Mouse (Mus musculus) left cerebral cortex, adult 18-20 months (tissue): ENCODE measurements around the gene Stk11ip. TPM values are rescaled to one million over a fixed set of nuclear protein-coding genes. Genes with fewer than 3 reads are reported as not detected.

Experiments used
- DNase-seq, 2 experiments: peaks; one replicate each; pipeline ENCODE4 v3.0.0; 2021 to 2022; ENCODE audit warnings: low spot score in 2 of 2, mixed read lengths in 1 of 2
- total RNA-seq, 2 experiments: library from RNA; stranded (reverse); gene quantifications; 2 replicates each; pipeline ENCODE4 v1.2.3; 2021

Stk11ip gene
- total RNA-seq, 2 experiments from 2014 or later, result 30.9 to 34.9 TPM

DNA sequence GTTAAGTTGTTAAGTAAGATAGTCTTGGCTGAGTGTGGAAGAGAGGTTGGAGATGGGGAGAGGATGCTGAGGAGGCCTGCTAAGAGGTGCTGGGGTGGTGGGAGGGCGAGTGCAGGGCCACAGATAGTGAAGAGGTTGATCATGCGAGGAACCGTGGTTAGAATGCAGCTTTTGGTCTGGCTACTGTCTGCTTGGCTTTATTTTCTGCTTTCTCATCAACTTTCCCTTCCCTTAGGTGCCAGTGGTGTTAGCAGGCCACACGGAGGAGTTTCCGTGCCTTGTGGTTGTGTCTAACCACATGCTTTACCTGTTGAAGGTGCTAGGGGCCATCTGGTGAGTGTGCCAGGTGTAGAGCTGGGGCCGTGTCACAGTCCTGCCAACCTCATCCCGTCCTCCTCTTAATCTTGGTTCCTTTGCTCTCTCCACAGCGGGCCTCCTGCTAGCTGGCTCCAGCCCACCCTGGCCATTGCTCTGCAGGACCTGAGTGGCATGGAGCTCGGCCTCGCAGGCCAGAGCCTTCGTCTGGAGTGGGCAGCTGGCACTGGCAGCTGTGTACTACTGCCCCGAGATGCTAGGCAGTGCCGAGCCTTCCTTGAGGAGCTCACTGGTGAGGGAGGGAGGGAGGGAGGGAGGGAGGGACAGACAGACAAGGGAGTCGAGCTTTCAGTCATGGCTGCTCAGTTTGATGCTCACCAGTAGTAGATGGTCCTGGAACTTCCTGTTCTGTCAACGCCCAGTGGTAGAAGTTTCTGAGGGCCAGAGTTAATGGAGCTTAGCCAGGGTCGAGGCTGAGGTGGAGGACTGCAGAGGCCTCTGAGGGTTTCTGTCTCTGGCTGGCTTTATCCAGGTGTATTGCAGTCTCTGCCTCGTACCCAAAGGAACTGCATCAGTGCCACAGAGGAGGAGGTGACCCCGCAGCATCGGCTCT is 12.3 kb downstream of the Stk11ip start:
- no peak for DNase-seq

DNA sequence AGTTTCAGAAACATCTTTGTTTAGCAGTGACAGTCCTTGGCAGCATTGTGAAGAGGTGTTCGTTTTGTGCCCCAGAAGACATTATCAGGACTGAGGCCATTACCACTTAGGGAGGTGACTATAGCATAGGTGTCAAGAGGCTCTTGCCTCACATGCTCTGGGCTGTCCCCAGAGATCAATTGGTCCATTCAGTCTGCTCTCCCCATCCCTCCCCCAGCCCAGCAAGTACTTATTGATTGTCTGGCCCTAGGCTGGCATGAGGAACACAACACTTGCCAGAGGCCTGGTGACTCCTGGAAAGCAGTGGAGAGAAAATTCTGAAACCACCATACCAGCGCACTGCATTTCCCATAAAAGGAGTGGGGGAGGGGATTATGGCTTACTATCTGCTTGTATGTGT is 16.3 kb downstream of the Stk11ip start:
- DNase-seq, result no peak

DNA sequence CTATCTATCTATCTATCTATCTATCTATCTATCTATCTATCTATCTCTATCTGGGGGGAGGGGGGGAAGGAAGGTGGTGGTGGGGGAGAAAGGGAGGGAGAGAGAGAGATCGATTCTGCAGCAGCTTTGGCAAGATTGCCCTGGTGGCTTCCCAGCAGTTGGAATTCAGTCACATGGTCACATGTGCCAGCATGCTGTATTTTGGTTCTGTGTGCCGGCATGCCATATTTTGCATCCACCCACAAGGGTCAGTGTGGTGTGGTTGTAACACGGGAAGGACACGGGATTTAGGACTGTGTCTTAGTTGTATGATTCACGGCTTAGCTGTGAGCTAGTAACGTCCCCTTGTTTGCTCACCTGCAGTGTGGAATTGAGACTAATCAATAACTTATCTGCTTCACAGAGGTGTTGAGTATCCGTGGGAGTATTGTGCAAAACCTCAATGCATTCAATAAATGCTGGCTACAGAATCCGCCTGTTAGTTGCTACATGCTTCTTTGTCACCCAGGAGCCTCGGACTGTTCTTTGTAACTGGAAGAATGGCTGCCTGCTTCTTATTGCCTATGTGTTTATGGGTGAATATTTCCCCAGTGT is 17.4 kb downstream of the Stk11ip start:
- no peak for DNase-seq

DNA sequence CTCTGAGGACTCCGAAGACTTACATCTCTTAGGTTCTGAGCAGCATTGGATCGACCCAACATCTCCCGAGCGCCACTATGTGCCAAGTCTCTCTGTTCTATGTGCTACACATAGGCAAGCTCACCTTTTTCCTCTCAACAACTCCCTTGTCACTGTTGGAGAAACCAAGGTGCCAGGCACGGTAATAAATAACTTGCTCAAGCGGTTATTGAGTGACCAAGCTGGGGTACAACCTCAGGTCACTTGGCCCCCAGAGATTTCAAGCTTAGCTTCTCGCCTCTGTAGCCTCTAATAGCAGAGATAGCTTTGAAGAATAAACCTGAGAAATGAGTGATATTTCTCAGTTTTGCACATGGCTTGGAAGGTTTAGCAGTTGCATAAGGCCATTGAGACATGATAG is 20.2 kb downstream of the Stk11ip start:
- no peak for DNase-seq

DNA sequence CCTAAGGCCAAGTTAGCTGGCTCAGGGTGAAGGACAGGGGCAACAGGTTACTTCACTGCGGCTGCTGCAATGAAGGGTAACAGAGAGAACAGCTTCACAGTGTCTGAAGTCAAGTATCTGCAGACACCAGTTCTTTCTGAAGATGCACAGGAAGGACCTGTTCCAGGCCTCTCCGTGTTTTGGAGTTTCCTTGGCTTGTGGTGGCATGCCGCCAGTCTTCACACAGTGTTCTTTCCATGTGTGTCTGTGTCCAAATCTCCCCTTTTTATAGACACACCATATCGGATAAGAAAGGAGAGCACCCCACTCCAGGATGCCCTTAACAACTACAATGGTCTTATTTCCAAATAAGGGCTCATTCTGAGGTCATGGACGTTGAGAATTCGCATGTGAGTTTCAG is 23.0 kb downstream of the Stk11ip start:
- DNase-seq, result no peak

DNA sequence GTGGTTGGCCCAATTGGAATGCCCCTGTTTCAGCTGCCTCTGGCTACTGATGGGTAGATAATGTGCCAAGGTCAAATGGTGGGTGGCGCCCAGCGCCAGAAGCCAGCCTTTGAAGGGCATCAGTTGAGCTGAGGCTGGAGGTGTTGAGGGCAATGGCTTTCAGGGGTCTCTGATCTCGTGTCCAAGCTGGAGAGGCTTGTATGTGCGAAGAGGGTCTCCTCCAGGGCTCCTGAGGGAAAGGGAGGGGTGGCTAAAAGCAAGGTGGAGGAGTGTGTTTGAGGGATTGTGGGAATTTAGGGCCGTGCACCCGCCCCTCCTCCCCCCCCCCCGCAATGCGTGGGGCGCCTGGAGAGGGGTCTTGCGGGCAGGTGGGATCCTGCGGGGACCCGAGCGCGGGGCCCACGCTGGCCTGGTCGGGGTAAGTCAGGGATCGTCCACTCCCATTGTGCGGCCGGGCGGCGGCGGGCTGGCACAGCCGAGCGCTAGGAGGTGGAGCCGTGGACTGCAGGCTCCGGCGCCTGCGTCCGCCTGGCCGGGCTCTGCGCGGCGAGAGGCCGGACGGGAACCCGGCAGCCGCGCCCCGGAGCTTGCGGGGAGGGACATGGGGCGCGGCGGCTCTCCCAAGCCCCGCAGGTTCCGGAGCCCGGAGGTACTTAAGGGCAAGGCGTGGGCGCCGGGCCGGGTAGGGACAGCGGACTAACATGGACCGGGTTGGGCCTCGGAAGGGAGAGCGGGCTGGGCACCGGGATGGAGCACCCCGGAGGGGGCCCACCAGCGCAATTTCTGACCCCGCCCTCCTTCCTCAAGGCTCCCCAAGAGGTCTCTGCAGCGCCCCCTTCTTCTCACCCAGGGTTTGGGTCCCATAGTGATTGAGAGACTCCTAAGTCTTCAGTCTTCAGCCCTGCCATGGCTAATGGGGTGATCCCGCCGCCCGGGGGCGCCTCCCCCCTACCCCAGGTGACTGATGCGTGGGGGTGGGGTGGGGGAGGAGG is 24.9 kb downstream of the Stk11ip start, which contains the start of gene Slc4a3:
TSS of gene Slc4a3 (plus strand) at position 302 of the 992 bp plus-strand sequence.
- DNase-seq, result peak; percentile 60 to 69

DNA sequence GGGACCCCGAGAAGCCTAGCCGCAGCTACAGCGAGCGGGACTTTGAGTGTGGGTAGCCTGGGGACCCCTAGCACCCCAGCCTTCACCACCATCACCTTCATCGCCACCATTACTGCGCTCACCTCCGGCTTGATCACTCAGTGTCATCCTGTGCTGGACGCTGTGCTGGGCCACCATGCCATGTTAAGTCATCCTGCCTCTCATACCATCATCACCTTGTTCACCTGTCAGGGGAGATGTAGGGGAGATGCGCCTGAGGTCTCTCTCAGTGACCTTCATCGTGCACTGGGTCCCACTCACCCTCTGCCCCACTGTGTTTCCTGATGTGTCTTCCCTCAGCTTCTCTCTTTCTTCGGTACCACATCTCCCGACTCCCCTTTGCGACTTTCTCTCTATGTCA is 26.0 kb downstream of the Stk11ip start:
- DNase-seq, result no peak

DNA sequence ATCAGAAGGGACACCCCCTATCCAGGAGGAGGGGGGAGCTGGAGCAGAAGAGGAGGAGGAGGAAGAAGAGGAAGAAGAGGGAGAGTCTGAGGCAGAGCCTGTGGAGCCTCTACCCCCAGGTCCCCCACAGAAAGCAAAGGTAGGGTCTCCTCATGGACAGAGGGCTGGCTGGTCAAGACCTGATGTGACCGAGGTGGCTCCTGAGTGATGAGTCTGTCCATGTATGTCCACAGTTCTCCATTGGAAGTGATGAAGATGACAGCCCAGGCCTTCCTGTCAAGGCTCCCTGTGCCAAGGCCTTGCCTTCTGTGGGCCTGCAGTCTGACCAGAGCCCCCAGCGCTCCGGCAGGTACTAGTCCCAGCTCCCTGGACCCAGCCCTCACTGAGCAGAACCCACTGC is 26.8 kb downstream of the Stk11ip start:
- no peak for DNase-seq

DNA sequence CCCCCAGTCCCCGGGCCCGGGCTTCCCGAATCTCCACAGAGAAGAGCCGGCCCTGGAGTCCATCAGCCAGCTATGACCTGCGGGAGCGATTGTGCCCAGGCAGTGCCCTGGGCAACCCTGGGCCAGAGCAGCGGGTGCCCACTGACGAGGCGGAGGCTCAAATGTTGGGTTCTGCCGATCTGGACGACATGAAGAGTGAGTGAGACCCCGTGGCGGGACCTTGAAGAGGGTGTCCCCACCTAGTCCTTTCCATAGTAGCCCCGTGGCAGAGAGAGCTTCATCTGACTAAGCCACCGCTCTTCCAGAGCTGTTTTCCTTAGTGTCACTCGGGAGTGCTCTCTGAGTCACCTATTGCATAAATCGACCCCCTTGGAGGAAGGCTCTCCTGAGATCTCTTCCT is 27.5 kb downstream of the Stk11ip start:
- no peak for DNase-seq

DNA sequence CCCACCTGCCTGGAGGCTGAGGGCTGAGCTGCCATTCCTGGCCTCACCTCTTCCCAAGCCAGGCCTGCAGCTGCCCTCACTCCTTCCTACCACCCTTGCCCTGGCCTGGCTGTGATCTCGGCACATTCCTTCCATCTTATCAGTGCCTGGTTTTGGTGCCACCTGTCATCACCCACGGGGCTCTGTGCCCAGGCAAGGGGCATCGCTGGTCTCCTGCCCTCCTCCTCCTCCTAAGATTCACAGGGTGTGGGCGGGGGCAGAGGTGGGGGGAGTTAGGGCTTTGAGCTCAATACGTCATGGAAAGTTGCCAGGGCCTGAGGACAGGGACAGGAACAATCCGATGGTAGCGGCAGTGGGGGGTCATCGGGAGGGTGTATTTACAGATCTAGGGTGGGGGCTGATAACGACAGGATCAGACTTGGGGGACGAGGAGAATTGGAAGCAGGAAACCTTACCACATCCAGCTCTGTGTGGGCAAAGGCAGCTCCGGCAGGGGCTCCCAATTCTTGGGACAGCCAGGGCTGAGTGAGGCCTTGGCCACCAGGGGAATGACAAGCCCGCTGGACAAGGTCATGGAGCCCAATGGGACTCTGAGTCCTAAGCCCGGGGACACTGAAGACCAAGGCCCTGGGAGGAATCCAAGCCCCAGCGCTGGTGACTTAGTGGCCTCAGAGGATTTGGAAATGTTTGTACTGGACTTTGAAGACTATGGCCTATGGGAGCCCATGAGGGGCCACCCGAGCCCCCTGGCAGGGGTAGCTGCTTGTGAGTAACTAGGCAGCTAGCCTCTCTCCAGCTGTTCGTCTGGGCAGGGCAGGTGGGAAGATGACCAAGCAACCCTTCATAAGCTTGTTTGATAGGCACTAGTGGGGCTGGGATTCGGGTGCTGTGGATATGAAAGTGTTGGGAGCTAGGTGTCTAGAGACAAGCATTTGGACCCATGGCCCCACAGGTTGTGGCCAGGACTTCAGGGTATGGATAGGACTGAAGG is 28.3 kb downstream of the Stk11ip start:
- DNase-seq, result no peak

DNA sequence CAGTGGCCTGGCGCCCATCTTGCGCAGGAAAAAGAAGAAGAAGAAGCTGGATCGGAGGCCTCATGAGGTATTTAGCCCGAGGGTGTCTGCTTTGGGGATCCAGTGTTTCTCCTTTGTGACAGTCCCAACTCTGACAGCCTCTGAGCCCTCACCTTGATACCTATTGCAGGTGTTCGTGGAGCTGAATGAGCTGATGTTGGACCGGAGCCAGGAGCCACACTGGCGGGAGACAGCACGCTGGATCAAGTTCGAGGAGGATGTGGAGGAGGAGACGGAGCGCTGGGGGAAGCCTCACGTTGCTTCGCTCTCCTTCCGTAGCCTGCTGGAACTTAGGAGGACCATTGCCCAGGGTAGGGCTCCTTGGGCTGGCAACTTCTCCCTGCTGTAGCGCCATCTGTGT is 29.3 kb downstream of the Stk11ip start:
- DNase-seq, result no peak

DNA sequence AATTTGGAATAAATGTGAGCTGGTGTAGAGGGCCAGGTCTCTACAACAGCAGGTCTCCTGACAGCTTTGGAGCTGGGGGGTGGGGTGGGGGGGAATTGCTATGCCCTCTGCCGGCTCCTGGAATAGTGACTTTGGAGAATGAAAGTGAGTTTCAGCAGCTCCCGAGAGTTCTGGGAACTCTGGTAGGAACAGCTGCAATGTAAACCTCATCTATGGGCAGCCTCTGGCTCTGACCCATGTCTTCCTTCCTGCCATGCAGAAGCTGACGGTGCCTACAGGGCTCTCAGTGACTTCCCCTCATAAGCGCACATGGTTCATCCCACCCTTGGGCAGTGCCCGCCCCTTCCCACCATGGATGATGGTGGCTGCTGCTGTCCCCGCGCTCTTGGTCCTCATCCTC is 34.4 kb downstream of the Stk11ip start:
- DNase-seq, result no peak

DNA sequence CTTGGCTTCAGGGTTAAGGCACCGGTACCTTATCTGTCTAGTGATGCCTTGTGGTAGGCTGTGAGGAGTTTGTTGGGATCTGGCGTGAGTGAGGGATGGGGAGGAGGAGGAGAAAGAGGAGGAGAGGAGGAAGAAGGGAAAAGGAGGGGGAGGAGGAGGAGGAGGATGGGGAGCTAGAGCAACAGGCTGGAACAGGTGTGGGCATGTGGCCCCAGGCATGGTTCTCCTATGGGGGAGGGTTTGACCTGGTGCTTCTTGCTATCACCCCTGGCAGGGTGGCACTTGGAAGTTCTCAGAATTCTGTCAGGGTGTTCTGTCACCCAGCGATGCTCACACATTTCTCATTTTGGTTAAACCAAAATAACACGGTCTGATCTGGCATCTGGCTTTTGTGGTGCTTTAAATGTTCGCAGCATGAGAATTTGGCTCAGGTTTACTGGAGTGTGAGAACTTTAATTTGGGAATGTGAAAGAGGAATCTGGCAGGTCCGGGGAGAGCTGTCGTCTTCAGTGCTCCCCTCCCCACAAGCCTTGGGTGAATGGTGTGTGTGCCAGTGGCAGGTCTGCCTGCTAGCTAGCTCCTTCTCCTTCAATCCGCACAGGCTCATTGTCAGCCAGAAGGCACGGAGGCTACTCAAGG is 34.9 kb downstream of the Stk11ip start:
- DNase-seq, result no peak

DNA sequence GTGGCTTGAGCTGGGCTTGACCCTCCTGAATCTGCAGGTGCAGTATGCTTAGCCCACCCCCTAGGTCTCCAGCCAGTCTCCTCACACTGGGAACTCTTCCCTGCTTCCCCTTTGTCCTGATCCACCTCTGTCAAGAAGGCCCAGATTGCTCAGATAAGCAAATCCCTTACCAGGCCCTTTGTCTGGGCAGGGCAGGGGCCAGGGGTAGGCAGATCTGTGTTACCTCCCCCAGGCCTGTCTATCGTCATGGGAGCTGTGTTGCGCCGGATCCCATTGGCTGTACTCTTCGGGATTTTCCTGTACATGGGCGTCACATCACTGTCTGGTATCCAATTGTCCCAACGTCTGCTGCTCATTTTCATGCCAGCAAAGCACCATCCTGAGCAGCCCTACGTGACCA is 35.7 kb downstream of the Stk11ip start:
- DNase-seq, result no peak

DNA sequence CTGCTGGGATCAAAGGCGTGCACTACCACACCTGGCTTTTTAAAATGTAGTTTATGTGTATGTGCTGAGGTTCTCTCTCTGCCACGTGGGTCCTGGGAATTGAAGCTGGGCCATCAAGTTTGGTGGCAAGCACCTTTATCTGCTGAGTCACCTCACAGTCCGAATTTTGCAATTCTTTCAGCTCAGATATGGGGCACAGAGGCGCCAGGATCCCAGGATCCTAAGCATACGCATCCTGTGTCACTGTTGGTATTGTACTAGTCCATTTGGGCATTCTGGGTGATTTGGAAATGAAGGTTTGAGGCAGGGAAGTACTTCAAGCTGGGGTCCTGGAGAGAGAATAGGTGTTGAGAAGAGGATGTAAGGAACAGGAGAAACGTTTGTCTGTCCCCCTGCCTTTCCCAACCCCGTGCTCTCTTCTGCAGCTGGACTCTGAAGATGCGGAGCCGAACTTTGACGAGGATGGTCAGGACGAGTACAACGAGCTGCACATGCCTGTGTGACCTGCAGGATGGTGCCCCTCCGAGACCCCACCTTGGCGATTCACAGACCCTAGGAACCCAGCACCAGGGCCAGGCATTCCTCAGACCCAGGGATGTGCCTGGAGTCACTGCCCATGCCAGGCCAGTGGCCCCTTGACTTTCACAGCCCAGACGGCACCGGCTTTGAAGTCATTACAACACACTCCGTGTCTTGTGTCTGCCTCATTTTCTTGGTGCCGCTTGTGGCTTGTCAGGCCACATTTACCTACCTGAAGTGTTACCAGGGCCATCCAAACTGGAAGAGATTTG is 37.3 kb downstream of the Stk11ip start:
- no peak for DNase-seq

DNA sequence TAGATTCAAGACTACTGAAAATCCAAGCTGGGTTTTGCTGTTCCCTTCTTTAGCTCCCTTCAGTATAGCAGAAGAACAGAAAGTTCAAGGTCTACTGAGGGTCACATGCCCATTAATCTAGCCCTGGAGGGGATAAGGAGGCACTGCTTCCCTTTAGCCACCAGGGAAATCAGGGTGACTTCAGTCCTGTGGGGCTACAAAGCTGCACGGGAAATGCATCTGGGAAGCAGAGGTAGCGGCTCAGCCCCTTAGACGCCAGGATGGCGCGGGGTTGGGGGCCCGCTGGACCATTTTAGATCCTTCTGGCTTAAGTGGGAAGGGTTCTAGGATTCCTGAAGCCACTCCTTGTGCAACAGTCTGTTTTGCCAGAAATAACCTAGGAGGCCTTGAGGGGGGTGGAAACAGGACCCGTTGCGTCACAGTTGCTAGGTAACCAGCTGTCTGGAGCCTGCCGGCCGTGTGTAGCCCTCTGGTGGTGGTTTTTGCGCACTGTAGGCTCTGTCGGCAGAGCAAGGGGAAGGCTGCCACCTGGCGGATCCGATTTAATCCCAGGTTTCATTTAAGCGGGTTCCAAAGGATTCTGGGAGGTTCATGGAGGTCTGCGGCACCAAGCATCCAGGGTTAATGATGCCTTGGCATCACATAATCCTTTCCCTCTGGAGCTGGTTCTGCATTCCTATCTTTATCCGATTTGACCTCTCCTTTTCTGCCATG is 38.0 kb downstream of the Stk11ip start:
- DNase-seq, result peak; percentile 96

DNA sequence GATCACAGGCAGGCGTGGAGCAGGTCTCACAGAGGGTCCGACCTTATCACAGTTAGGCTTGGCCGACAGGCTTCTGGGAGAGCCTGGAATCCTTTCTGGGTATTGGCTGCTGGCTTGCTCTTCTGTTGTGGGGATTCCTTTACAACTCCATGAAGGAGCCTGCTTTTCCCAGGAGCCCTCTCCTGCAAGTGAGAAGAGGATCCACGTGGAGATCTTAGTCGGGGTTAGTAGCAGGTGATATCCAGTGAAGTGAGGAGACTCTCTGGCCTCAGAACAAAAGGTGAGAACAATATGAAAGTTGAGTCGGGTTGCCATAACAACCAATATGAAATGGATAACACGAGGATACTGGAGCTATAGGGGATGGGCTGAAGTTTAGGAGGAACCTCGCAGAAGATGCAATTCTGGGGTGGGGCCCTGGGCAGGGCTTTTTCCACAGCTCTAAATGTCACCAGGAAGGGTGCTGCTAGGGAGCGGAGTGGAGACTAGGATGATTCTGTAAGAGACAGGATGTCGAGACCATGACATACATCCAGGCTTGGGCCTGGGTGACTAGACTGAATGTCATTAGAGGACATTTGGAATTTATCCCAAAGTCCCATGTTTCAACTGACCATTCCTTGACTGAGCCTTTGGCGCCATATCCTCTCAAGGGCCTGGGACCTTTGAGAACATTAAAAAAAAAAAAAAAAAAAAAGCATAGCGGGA is 39.0 kb downstream of the Stk11ip start:
- DNase-seq, result no peak
